Mouse (Mus musculus) liver, embryonic 13.5 days (tissue): ENCODE results near the gene St7l. TPM values are rescaled to one million over a fixed set of nuclear protein-coding genes. Genes with fewer than 3 reads are reported as not detected.

Experiments
- ATAC-seq: fragments of 200-750 bp; cut with Nextera tagmentation; 2 replicates; pipeline ENCODE4 v1.8.0; 2017; ENCODE audit warnings: low read depth, mild to moderate bottlenecking, moderate number of reproducible peaks, moderate library complexity
- DNase-seq: peaks from one replicate; pipeline ENCODE4 v3.0.0; 2022
- H3K27ac ChIP-seq: fragments of 300-500 bp; sonication (generic); 2 replicates; pipeline ENCODE4 v1.5.1; 2015; ENCODE audit warnings: moderate library complexity, mild to moderate bottlenecking, inconsistent platforms
- H3K27me3 ChIP-seq: fragments of 300-500 bp; sonication (generic); 2 replicates; pipeline ENCODE4 v1.6.1; 2015; ENCODE audit warnings: mild to moderate bottlenecking, inconsistent platforms
- H3K36me3 ChIP-seq: fragments of 300-500 bp; sonication (generic); 2 replicates; pipeline ENCODE4 v1.6.1; 2015; ENCODE audit warnings: mild to moderate bottlenecking, inconsistent platforms
- H3K4me1 ChIP-seq: fragments of 300-500 bp; sonication (generic); replicated peaks from 2 replicates; pipeline ENCODE4 v1.6.1; 2015; ENCODE audit warnings: inconsistent platforms
- H3K4me2 ChIP-seq: fragments of 300-500 bp; sonication (generic); 2 replicates; pipeline ENCODE4 v1.6.1; 2015; ENCODE audit warnings: inconsistent platforms, mild to moderate bottlenecking, moderate library complexity
- H3K4me3 ChIP-seq: fragments of 300-500 bp; sonication (generic); replicated peaks from 2 replicates; pipeline ENCODE4 v1.5.1; 2015; ENCODE audit warnings: mild to moderate bottlenecking, inconsistent platforms
- H3K9ac ChIP-seq: fragments of 300-500 bp; sonication (generic); 2 replicates; pipeline ENCODE4 v1.6.1; 2015; ENCODE audit warnings: mild to moderate bottlenecking, inconsistent platforms
- H3K9me3 ChIP-seq: fragments of 300-500 bp; sonication (generic); replicated peaks from 2 replicates; pipeline ENCODE4 v1.6.1; 2016; ENCODE audit warnings: inconsistent platforms
- WGBS: fragments of 180-500 bp; shearing (Covaris S2); methylation state at CpG from one replicate; pipeline ENCODE4 v1.1.7; 2015; ENCODE audit not compliant: insufficient replicate concordance; 5-methylcytosine and 5-hydroxymethylcytosine counted together
- polyA plus RNA-seq: library from polyadenylated mRNA; unstranded; fragments of >200 nt; fragmentation: Nextera tagmentation; extraction: Ambion mirVana; gene quantifications from 2 replicates; pipeline ENCODE4 v1.2.1, GENCODE M21; 2015

St7l gene
- polyA plus RNA-seq, 1 experiment from 2014 or later: 11.4 TPM

GRCm38 (mm10) chr3:104952891-104953670, 89.3 kb downstream of the St7l start:
- ATAC-seq: no peak
- Histone ChIP-seq H3K36me3 (peaks cover 11% of the 10 kb centered on the region), H3K4me3 (no peak overlapping the region), H3K4me1 (no peaks in the 10 kb centered on the region), H3K27ac (no peak overlapping the region), H3K4me2 (no peak overlapping the region), H3K9me3 (no peaks in the 10 kb centered on the region), H3K27me3 (0 out of 2 replicates have a peak, but pooled peaks cover under 1% of the 10 kb centered on the region), H3K9ac (no peak overlapping the region)
- 80% methylated on average over 22 of the region's 23 CpGs for WGBS
- DNase-seq: no peak

- Histone ChIP-seq H3K4me3 (no peak overlapping the region), H3K36me3 (peaks cover 11% of the 10 kb centered on the region), H3K27me3 (peaks cover 11% of the 10 kb centered on the region), H3K4me2 (no peak overlapping the region), H3K27ac (no peak overlapping the region), H3K4me1 (no peaks in the 10 kb centered on the region), H3K9ac (no peak overlapping the region), H3K9me3 (no peaks in the 10 kb centered on the region)
- DNase-seq (no peak), ATAC-seq (no peak)
- WGBS: 79% methylated on average over 3 of the region's 3 CpGs
Measured at GRCm38 (mm10) chr3:104954137-104954536, 90.3 kb downstream of the St7l start.

- no peak for ATAC-seq
- no peaks in the 10 kb centered on the region for H3K4me1 ChIP-seq
- peaks cover 15% of the 10 kb centered on the region for H3K27me3 ChIP-seq
- H3K27ac ChIP-seq: no peak overlapping the region
- no peak overlapping the region for H3K4me3 ChIP-seq
- no peak for DNase-seq
- 88% methylated on average over 15 of the region's 15 CpGs for WGBS
- H3K9ac ChIP-seq: no peak overlapping the region
- H3K9me3 ChIP-seq: no peaks in the 10 kb centered on the region
- H3K4me2 ChIP-seq: no peak overlapping the region
- peaks cover 11% of the 10 kb centered on the region for H3K36me3 ChIP-seq
Measured at GRCm38 (mm10) chr3:104954551-104954950, 90.7 kb downstream of the St7l start.

- DNase-seq: no peak
- Histone ChIP-seq H3K27ac (no peak overlapping the region), H3K4me2 (no peak overlapping the region), H3K4me3 (no peak overlapping the region), H3K27me3 (peaks cover 31% of the 10 kb centered on the region), H3K9me3 (no peaks in the 10 kb centered on the region), H3K9ac (no peak overlapping the region), H3K36me3 (peaks cover 8% of the 10 kb centered on the region), H3K4me1 (peaks cover under 1% of the 10 kb centered on the region)
- 76% methylated on average over 6 of the region's 6 CpGs for WGBS
- ATAC-seq: no peak
Measured at GRCm38 (mm10) chr3:104956131-104956581, 92.4 kb downstream of the St7l start.

- Histone ChIP-seq H3K4me1 (peaks cover 23% of the 10 kb centered on the region), H3K9ac (no peak overlapping the region), H3K27ac (no peak overlapping the region), H3K4me2 (no peak overlapping the region), H3K9me3 (no peaks in the 10 kb centered on the region), H3K27me3 (peaks cover 73% of the 10 kb centered on the region), H3K36me3 (no peaks in the 10 kb centered on the region), H3K4me3 (no peak overlapping the region)
- WGBS: 12% methylated on average over 19 of the region's 19 CpGs
- ATAC-seq (no peak), DNase-seq (no peak)
Measured at GRCm38 (mm10) chr3:104960026-104961000, 96.5 kb downstream of the St7l start.

- WGBS: 3% methylated on average over 71 of the region's 87 CpGs
- H3K27ac ChIP-seq: no peak within 1 kb of the TSS
- ATAC-seq: peak; percentile 43
Measured at GRCm38 (mm10) chr3:104961066-104962059, 97.6 kb downstream of the St7l start, which contains the start of gene Wnt2b. Wnt2b (minus strand) TSS chr3:104961921.

GRCm38 (mm10) chr3:104962141-104962611, 98.4 kb downstream of the St7l start:
- Histone ChIP-seq H3K36me3 (no peaks in the 10 kb centered on the region), H3K27me3 (peaks cover 89% of the 10 kb centered on the region), H3K4me1 (peaks cover 23% of the 10 kb centered on the region), H3K27ac (no peak overlapping the region), H3K4me2 (peak overlapping the region; percentile 66), H3K9ac (no peak overlapping the region), H3K4me3 (peak overlapping the region; percentile 52), H3K9me3 (no peaks in the 10 kb centered on the region)
- no peak for DNase-seq
- WGBS: 1% methylated on average over 31 of the region's 31 CpGs
- ATAC-seq: no peak

More at GRCm38 (mm10) chr3:104961066-104962059, 97.6 kb downstream of the St7l start, which contains the start of gene Wnt2b:
- Histone ChIP-seq H3K4me3 (peak within 1 kb of the TSS; percentile 52), H3K9me3 (no peaks in the 10 kb centered on the region), H3K27me3 (peaks cover 84% of the 10 kb centered on the region), H3K36me3 (no peaks in the 10 kb centered on the region), H3K9ac (no peak within 1 kb of the TSS), H3K4me2 (peak within 1 kb of the TSS; percentile 66), H3K4me1 (peaks cover 23% of the 10 kb centered on the region)
- no peak for DNase-seq

GRCm38 (mm10) chr3:104962866-104963265, 99.1 kb downstream of the St7l start:
- Histone ChIP-seq H3K36me3 (no peaks in the 10 kb centered on the region), H3K27me3 (peaks cover 93% of the 10 kb centered on the region), H3K4me3 (no peak overlapping the region), H3K4me2 (no peak overlapping the region), H3K27ac (no peak overlapping the region), H3K9me3 (no peaks in the 10 kb centered on the region), H3K4me1 (peaks cover 27% of the 10 kb centered on the region), H3K9ac (no peak overlapping the region)
- ATAC-seq (no peak), DNase-seq (no peak)
- 4% methylated on average over 5 of the region's 5 CpGs for WGBS

GRCm38 (mm10) chr3:104963331-104964276, 99.8 kb downstream of the St7l start:
- Histone ChIP-seq H3K4me1 (peaks cover 30% of the 10 kb centered on the region), H3K9ac (no peak overlapping the region), H3K4me2 (no peak overlapping the region), H3K4me3 (no peak overlapping the region), H3K9me3 (no peaks in the 10 kb centered on the region), H3K36me3 (no peaks in the 10 kb centered on the region), H3K27me3 (peaks cover 88% of the 10 kb centered on the region), H3K27ac (no peak overlapping the region)
- 17% methylated on average over 13 of the region's 13 CpGs for WGBS
- DNase-seq: no peak
- no peak for ATAC-seq
